Mouse (Mus musculus) midbrain, embryonic 11.5 days (tissue): Measurements from ENCODE around the gene Asf1b. TPM values are rescaled to one million over a fixed set of nuclear protein-coding genes. Genes with fewer than 3 reads are reported as not detected.

Source experiments
- ATAC-seq: fragments of 200-750 bp; cut with Nextera tagmentation; 2 replicates; pipeline ENCODE4 v1.8.0; 2017; ENCODE audit warnings: moderate TSS enrichment, moderate library complexity; ENCODE audit not compliant: low FRiP score
- DNase-seq: peaks from one replicate; pipeline ENCODE4 v3.0.0; 2015; ENCODE audit warnings: low spot score; ENCODE audit errors: missing footprints
- H3K27ac ChIP-seq: fragments of 300-500 bp; sonication (generic); 2 replicates; pipeline ENCODE4 v1.5.1; 2014; ENCODE audit warnings: low read depth, low read length
- H3K27me3 ChIP-seq: fragments of 300-500 bp; sonication (generic); 2 replicates; pipeline ENCODE4 v1.6.1; 2014; ENCODE audit warnings: mild to moderate bottlenecking, low read length, moderate library complexity, mixed read lengths; ENCODE audit not compliant: control insufficient read depth, insufficient read depth
- H3K36me3 ChIP-seq: fragments of 300-500 bp; sonication (generic); 2 replicates; pipeline ENCODE4 v1.6.1; 2014; ENCODE audit warnings: mild to moderate bottlenecking, low read length, moderate library complexity, mixed read lengths; ENCODE audit not compliant: control insufficient read depth, insufficient read depth
- H3K4me1 ChIP-seq: fragments of 300-500 bp; sonication (generic); 2 replicates; pipeline ENCODE4 v1.6.1; 2014; ENCODE audit warnings: low read length; ENCODE audit not compliant: control insufficient read depth, insufficient read depth
- H3K4me2 ChIP-seq: fragments of 300-500 bp; sonication (generic); 2 replicates; pipeline ENCODE4 v1.6.1; 2014; ENCODE audit warnings: mild to moderate bottlenecking, moderate library complexity
- H3K4me3 ChIP-seq: fragments of 300-500 bp; sonication (generic); 2 replicates; pipeline ENCODE4 v1.5.1; 2014; ENCODE audit warnings: low read depth, low read length
- H3K9ac ChIP-seq: fragments of 300-500 bp; sonication (generic); 2 replicates; pipeline ENCODE4 v1.6.1; 2014; ENCODE audit warnings: low read length
- H3K9me3 ChIP-seq: fragments of 300-500 bp; sonication (generic); 2 replicates; pipeline ENCODE4 v1.6.1; 2016; ENCODE audit warnings: low read length; ENCODE audit not compliant: control insufficient read depth
- WGBS: fragments of 180-500 bp; shearing (Covaris S2); extraction: QIAGEN DNeasy Blood & Tissue Kit; methylation state at CpG from one replicate; pipeline ENCODE4 v1.1.7; 2014; 5-methylcytosine and 5-hydroxymethylcytosine counted together
- polyA plus RNA-seq: library from polyadenylated mRNA; unstranded; fragments of >200 nt; fragmentation: Nextera tagmentation; extraction: Ambion mirVana; gene quantifications from 2 replicates; pipeline ENCODE4 v1.2.1, GENCODE M21; 2014

Asf1b gene
- polyA plus RNA-seq, 1 experiment from 2014 or later: 96.5 TPM

GRCm38 (mm10) chr8:83971661-83972060 lies 16.4 kb downstream of the Asf1b start:
- WGBS: 73% methylated on average over 6 of the region's 6 CpGs
- Histone ChIP-seq H3K27ac (no peak overlapping the region; the same call in 1 of the 2 replicates), H3K36me3 (peaks cover 6% of the 10 kb centered on the region; the same call in 1 of the 2 replicates), H3K9me3 (no peaks in the 10 kb centered on the region), H3K27me3 (no peaks in the 10 kb centered on the region), H3K4me1 (peaks cover 20% of the 10 kb centered on the region), H3K4me2 (peak overlapping the region; percentile 85), H3K4me3 (peak overlapping the region; percentile 92; the same call in 1 of the 2 replicates), H3K9ac (peak overlapping the region; percentile 72; the same call in 1 of the 2 replicates)
- no peak for ATAC-seq
- DNase-seq: no peak

GRCm38 (mm10) chr8:83972150-83973120 lies 17.1 kb downstream of the Asf1b start, which contains the start of gene Prkaca:
TSS of gene Prkaca (plus strand) at chr8:83972993.
- ATAC-seq: peak; percentile 100
- H3K27me3 ChIP-seq: no peaks in the 10 kb centered on the region
- no peaks in the 10 kb centered on the region for H3K9me3 ChIP-seq
- peak within 1 kb of the TSS; percentile 92 for H3K9ac ChIP-seq
- DNase-seq: peak; percentile 99
- H3K4me3 ChIP-seq: peak within 1 kb of the TSS; percentile 92
- H3K4me2 ChIP-seq: peak within 1 kb of the TSS; percentile 99
- peak within 1 kb of the TSS; percentile 68 for H3K27ac ChIP-seq
- under 1% methylated on average over 83 of the region's 94 CpGs for WGBS
- peaks cover 20% of the 10 kb centered on the region for H3K4me1 ChIP-seq
- peaks cover 6% of the 10 kb centered on the region; the same call in 1 of the 2 replicates for H3K36me3 ChIP-seq

GRCm38 (mm10) chr8:83973161-83974031 lies 18.1 kb downstream of the Asf1b start:
- peak overlapping the region; percentile 92 for H3K4me3 ChIP-seq
- DNase-seq (peak; percentile 90), ATAC-seq (no peak; the same call in 1 of the 2 replicates)
- no peaks in the 10 kb centered on the region for H3K27me3 ChIP-seq
- H3K4me1 ChIP-seq: peaks cover 20% of the 10 kb centered on the region
- H3K9ac ChIP-seq: peak overlapping the region; percentile 92
- H3K36me3 ChIP-seq: peaks cover 2% of the 10 kb centered on the region; the same call in 1 of the 2 replicates
- peak overlapping the region; percentile 25; the same call in 1 of the 2 replicates for H3K27ac ChIP-seq
- no peaks in the 10 kb centered on the region for H3K9me3 ChIP-seq
- 4% methylated on average over 32 of the region's 37 CpGs for WGBS
- peak overlapping the region; percentile 99 for H3K4me2 ChIP-seq

GRCm38 (mm10) chr8:83974521-83974920 lies 19.2 kb downstream of the Asf1b start:
- 82% methylated on average over 4 of the region's 4 CpGs for WGBS

GRCm38 (mm10) chr8:83976101-83976630 lies 20.9 kb downstream of the Asf1b start:
- ATAC-seq (no peak), DNase-seq (no peak)
- Histone ChIP-seq H3K4me1 (peaks cover 20% of the 10 kb centered on the region), H3K27me3 (no peaks in the 10 kb centered on the region), H3K27ac (no peak overlapping the region), H3K9ac (no peak overlapping the region), H3K4me2 (no peak overlapping the region), H3K9me3 (no peaks in the 10 kb centered on the region), H3K36me3 (peaks cover 4% of the 10 kb centered on the region), H3K4me3 (no peak overlapping the region)
- WGBS: 87% methylated on average over 4 of the region's 4 CpGs

More at GRCm38 (mm10) chr8:83974521-83974920, 19.2 kb downstream of the Asf1b start:
- ATAC-seq (no peak), DNase-seq (no peak)
- no peaks in the 10 kb centered on the region for H3K9me3 ChIP-seq
- H3K27me3 ChIP-seq: no peaks in the 10 kb centered on the region
- H3K4me3 ChIP-seq: no peak overlapping the region
- H3K9ac ChIP-seq: no peak overlapping the region; the same call in 1 of the 2 replicates
- H3K4me1 ChIP-seq: peaks cover 20% of the 10 kb centered on the region
- H3K27ac ChIP-seq: no peak overlapping the region
- no peaks in the 10 kb centered on the region for H3K36me3 ChIP-seq
- peak overlapping the region; percentile 99; the same call in 1 of the 2 replicates for H3K4me2 ChIP-seq

GRCm38 (mm10) chr8:83976779-83977350 lies 21.6 kb downstream of the Asf1b start:
- ATAC-seq: no peak
- H3K36me3 ChIP-seq: peaks cover 6% of the 10 kb centered on the region
- H3K9me3 ChIP-seq: no peaks in the 10 kb centered on the region
- no peak overlapping the region for H3K27ac ChIP-seq
- no peak overlapping the region for H3K4me2 ChIP-seq
- H3K27me3 ChIP-seq: no peaks in the 10 kb centered on the region
- WGBS: 89% methylated on average over 5 of the region's 5 CpGs
- H3K4me1 ChIP-seq: peaks cover 16% of the 10 kb centered on the region
- H3K9ac ChIP-seq: no peak overlapping the region
- DNase-seq: no peak
- no peak overlapping the region for H3K4me3 ChIP-seq

DNA sequence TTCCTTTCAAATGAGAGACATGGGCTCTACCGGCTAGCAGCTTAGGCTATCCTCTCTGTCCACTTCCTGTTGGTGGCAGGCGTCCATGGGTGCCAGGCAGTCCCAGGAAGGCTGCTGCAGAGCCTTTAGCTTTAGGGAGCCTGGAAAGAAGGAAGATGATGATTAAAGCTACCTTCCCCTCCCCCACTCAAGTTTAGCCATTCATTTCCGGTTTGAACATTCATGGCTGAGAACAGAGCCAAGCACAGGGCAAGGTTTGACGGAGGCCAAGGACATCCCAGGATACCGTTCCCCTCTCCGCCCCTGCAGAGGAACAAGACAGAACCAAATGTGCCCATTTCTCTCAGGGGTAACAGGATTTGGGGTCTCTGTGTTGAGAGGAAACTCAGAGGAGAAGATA lies 22.3 kb downstream of the Asf1b start:
- peaks cover 9% of the 10 kb centered on the region for H3K36me3 ChIP-seq
- no peak for DNase-seq
- 73% methylated on average over 6 of the region's 6 CpGs for WGBS
- H3K4me1 ChIP-seq: peaks cover 13% of the 10 kb centered on the region
- H3K9me3 ChIP-seq: no peaks in the 10 kb centered on the region
- H3K27ac ChIP-seq: no peak overlapping the region
- no peak overlapping the region for H3K9ac ChIP-seq
- no peak for ATAC-seq
- no peak overlapping the region for H3K4me3 ChIP-seq
- H3K4me2 ChIP-seq: no peak overlapping the region
- no peaks in the 10 kb centered on the region for H3K27me3 ChIP-seq

DNA sequence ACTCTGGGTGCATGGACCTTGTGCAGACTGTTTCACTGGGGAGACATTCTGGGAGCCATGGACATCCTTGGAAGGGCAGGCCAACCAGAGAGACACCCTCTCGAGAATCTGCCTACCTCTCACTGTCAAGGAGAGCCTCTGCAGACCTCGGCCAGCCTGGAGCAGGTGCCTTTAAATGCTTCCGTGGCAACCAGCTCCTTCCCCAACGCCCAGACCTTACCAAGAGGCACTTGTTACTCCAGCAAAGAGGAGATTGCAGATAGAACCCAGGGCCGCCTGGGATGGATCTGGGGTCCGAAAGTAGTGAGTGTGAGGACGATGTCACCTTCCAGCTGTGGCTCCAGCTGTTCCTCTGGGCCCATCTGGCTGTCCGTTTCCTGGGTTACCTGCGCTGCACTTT lies 22.9 kb downstream of the Asf1b start:
- Histone ChIP-seq H3K27ac (no peak overlapping the region), H3K9ac (no peak overlapping the region), H3K27me3 (no peaks in the 10 kb centered on the region), H3K9me3 (no peaks in the 10 kb centered on the region), H3K4me1 (peaks cover 13% of the 10 kb centered on the region), H3K4me2 (no peak overlapping the region), H3K4me3 (no peak overlapping the region), H3K36me3 (peaks cover 9% of the 10 kb centered on the region)
- WGBS: 76% methylated on average over 9 of the region's 9 CpGs
- DNase-seq (no peak), ATAC-seq (no peak)
